Mouse (Mus musculus) midbrain, embryonic 14.5 days (tissue): Measurements from ENCODE around the gene Gm21996. TPM values are rescaled to one million over a fixed set of nuclear protein-coding genes. Genes with fewer than 3 reads are reported as not detected.
"Not testable (repeated sequence)": the region's sequence is repeated elsewhere in the genome, so short reads cannot be mapped to it uniquely, and the experiment has no call there.

Experiments used
- ATAC-seq: fragments of 200-750 bp; cut with Nextera tagmentation; 2 replicates; pipeline ENCODE4 v1.8.0; 2017; ENCODE audit warnings: moderate number of reproducible peaks, moderate library complexity; ENCODE audit not compliant: low FRiP score, low TSS enrichment
- DNase-seq: peaks from one replicate; pipeline ENCODE4 v3.0.0-alpha.2; 2015
- H3K27ac ChIP-seq: fragments of 300-500 bp; sonication (generic); replicated peaks from 2 replicates; pipeline ENCODE4 v1.5.1; 2014; ENCODE audit warnings: mild to moderate bottlenecking, low read depth, low read length, moderate library complexity
- H3K27me3 ChIP-seq: fragments of 300-500 bp; sonication (generic); 2 replicates; pipeline ENCODE4 v1.6.1; 2014; ENCODE audit warnings: low read length, control low read depth, mixed read lengths; ENCODE audit not compliant: control insufficient read depth, insufficient read depth
- H3K36me3 ChIP-seq: fragments of 300-500 bp; sonication (generic); 2 replicates; pipeline ENCODE4 v1.6.1; 2014; ENCODE audit warnings: low read length, control low read depth; ENCODE audit not compliant: control insufficient read depth, insufficient read depth
- H3K4me1 ChIP-seq: fragments of 300-500 bp; sonication (generic); 2 replicates; pipeline ENCODE4 v1.6.1; 2014; ENCODE audit warnings: mild to moderate bottlenecking, antibody characterized with exemption, low read length, control low read depth; ENCODE audit not compliant: control insufficient read depth, insufficient read depth
- H3K4me2 ChIP-seq: fragments of 300-500 bp; sonication (generic); 2 replicates; pipeline ENCODE4 v1.6.1; 2014; ENCODE audit warnings: mild to moderate bottlenecking, low read length, moderate library complexity
- H3K4me3 ChIP-seq: fragments of 300-500 bp; sonication (generic); replicated peaks from 2 replicates; pipeline ENCODE4 v1.5.1; 2014; ENCODE audit warnings: low read depth, low read length
- H3K9ac ChIP-seq: fragments of 300-500 bp; sonication (generic); replicated peaks from 2 replicates; pipeline ENCODE4 v1.6.1; 2014; ENCODE audit warnings: mild to moderate bottlenecking, low read length, moderate library complexity
- H3K9me3 ChIP-seq: fragments of 300-500 bp; sonication (generic); 2 replicates; pipeline ENCODE4 v1.6.1; 2016; ENCODE audit warnings: low read length, control low read depth, mixed read lengths; ENCODE audit not compliant: control insufficient read depth
- WGBS: fragments of 180-500 bp; shearing (Covaris S2); extraction: QIAGEN DNeasy Blood & Tissue Kit; methylation state at CpG from one replicate; pipeline ENCODE4 v1.1.7; 2014; 5-methylcytosine and 5-hydroxymethylcytosine counted together
- polyA plus RNA-seq: library from polyadenylated mRNA; unstranded; fragments of >200 nt; fragmentation: Nextera tagmentation; extraction: Ambion mirVana; gene quantifications from 2 replicates; pipeline ENCODE4 v1.2.1, GENCODE M21; 2014

Gene Gm21996
- polyA plus RNA-seq, result not detected in 2 replicates

GRCm38 (mm10) chrY:89745432-89745831, at the start of gene Gm21996:
TSS of gene Gm21996 (minus strand) at chrY:89745532.
- not testable (repeated sequence) for H3K4me2 ChIP-seq, H3K27ac ChIP-seq, H3K9me3 ChIP-seq, H3K36me3 ChIP-seq, H3K27me3 ChIP-seq, H3K9ac ChIP-seq, ATAC-seq, DNase-seq, H3K4me1 ChIP-seq, H3K4me3 ChIP-seq
- WGBS, result no CpG with 5 or more reads among the region's 7 CpGs
